Mouse (Mus musculus): Measurements from ENCODE around the gene Ndc80.
"Not testable (repeated sequence)": the region's sequence is repeated elsewhere in the genome, so short reads cannot be mapped to it uniquely, and the experiment has no call there.

Gene Ndc80

GRCm38 (mm10) chr17:71526711-71527564 is at the start of gene Ndc80:
Gene Ndc80 (minus strand): TSS chr17:71526857.
- peak; percentile 87 for DNase-seq

DNA sequence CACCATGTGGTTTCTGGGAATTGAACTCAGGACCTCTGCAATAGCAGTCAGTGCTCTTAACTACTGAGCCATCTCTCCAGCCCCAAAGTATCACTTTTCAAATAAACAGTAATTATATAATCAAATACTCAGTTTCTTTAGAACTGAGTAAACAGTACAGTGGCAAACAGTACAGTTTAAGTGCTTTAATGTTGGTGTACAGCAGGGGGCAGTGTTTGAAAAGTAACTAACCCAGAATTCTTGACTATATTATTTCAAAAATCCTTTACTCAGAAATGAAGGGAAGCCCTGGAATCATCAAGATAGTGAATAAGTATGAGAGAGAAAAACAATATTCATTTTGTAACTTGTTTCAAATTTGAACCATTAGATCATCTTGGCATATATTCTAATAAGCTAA is 35.0 kb upstream of the Ndc80 start:
- DNase-seq, result peak; percentile 27

GRCm38 (mm10) chr17:71552901-71553300 is 26.2 kb upstream of the Ndc80 start:
- DNase-seq, result no peak

DNA sequence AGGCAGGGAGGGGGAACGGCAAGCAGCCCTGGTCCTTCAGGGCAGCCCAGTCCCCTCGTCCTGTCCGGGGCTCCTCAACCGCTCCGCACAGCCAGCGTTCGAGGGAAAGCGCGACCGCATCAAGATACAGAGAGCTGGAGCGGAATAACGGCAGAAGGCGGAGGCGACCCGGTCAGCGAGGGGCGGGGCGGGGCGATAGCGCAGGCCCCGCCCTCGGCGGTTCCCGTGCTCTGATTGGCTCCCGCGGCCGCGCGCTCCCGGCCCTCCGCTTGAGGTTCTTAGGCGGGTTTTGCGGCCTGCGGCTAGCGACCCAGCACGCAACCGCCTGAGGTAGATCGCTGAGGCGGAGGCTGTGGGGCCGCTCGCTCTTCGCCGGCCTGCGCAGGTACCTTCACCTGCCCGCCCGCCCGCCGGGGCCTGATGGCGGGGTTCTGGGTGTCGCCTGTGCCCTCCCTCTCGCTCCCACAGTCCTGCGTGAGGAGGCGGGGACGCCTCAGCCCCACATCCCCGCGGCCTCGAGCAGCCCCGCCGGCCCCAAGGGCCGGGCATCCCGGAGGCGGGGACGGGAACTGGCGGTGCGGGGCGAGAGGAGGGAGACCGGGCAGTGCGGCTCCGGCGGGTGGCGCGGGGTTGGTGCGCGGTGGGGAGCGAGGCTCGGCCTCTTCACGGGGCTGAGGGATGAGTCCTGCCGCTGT is 25.2 kb upstream of the Ndc80 start, which contains the start of gene Spdya:
Spdya (plus strand) TSS at position 305 of the 695 bp plus-strand sequence.
- DNase-seq, result peak; percentile 81

DNA sequence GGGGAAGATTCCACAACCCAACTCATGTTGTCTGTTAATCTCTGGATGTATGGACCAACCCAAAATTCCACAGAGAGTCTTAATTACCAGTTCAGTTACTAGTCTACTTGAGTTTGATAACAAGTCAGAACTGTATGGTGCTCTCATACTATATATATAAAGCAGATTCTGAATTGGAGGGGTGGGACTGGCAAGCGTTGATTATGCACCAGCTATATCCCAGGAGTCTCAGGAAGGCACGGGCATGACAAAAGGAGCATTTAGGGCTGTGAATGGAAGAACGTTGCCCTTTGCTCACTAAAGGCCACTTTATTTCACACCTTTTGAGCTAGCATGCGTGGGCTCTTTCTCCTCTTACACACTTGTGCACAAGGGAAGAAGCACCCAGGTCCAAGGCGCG is 24.7 kb upstream of the Ndc80 start:
- DNase-seq, result no peak

DNA sequence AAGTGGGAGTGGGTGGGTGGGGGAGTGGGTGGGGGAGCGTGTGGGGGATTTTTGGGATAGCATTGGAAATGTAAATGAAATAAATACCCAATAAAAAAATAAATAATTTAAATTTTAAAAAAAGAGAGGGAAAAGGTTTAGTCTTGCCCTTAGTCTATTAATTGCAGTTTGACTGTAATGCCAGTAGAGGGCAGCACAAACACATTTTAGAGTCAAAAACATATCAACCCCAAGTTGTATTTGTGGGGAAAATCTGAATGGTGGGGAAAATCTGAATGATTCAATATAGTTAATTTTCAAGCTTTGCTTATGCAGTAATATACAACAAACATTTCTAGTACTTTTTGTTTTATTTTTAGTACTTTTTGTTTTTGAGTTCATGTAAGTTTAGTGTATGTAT is 21.9 kb upstream of the Ndc80 start:
- no peak for DNase-seq

DNA sequence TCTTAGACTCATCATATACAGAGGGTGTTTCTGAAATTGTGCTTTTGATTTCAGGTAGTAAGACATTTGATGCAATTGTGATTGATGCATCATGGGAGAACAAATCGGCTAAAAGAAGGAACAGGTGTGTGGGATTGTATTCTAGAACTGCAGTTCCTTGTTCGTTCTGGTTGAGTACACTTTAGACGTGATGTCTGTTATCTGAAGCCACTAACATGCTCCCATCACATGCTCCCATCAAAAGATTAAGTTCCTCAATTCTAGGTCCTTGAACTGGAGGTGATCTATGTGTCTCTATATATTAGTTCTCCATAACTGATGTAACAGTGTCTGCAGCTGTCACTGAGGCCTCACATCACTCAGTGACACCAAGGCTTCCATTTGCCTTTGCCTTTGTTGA is 10.5 kb upstream of the Ndc80 start:
- no peak for DNase-seq

DNA sequence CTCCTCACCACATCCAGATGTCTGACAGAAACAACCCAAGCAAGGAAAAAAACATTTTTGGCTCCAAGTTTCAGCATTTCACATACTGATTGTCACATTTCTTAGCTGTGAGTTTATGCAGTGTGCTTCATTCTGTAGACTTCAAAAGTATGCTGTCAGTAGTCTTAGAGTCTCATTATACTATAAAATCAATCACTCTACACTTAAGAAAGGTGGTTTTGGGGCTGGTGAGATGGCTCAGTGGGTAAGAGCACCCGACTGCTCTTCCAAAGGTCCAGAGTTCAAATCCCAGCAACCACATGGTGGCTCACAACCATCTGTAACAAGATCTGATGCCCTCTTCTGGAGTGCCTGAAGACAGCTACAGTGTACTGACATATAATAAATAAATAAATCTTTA is 8.9 kb upstream of the Ndc80 start:
- DNase-seq, result not testable (repeated sequence)

DNA sequence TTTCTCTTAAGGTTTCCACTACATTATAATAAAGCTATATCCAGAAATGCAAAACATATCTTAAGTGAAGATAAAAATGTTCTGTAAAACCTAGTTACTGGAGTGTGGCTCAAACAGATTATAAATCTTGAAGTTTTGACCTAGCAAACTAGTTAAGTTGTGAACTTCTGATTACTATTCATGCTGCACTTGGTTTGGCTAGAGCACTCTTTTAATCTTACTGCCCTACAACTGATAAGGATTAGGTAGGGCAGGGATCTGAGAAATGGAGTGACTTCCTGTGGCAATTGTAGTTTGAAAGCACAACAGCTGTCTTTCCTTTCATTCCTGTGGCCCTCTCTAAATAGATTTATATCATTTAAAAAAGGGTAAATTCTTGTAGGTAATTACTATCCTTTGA is 1.4 kb upstream of the Ndc80 start:
- DNase-seq, result no peak

- no peak for DNase-seq
Measured at GRCm38 (mm10) chr17:71526302-71526708, 352 bp downstream of the Ndc80 start.

DNA sequence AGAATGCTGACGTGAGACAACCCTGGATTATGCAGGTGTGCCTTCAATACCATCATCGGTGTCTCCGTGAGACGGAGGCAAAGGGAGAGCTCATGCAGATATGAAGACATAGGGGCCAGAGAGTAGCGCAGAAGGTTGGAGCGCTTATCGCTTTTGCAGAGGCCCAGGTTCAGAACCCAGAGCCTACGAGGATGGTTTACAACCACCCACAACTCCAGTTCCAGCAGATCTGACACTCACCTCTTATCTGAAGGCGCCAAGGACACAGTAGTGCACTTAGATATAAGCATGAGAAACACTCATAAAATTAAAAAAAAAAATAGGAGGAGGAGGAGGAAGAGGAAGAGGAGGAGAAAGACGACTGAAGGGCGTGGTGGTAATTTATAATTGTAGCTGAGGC is 16.4 kb downstream of the Ndc80 start:
- DNase-seq, result no peak

GRCm38 (mm10) chr17:71506832-71507231 is 19.8 kb downstream of the Ndc80 start:
- DNase-seq, result no peak

DNA sequence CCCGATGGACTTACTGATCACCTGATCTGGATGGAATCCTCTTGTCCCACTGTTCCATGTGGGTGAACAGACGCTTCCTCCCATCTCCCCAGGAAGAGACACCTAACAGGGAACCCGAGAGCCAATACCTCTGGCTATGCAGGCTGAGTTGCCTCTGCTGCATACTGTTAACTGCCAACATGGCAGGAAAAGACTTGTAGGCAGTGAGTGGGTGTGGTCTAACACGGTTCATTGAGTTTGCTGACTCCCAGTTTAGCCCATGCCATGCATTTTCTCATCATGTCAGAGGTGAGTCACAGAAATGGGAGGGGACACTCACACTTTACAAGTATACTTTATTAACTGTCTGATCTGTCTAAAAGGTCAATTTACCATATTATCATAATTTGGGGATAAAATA is 30.9 kb downstream of the Ndc80 start:
- no peak for DNase-seq

- no peak for DNase-seq
Measured at GRCm38 (mm10) chr17:71491332-71491686, 35.3 kb downstream of the Ndc80 start.

GRCm38 (mm10) chr17:71490666-71491331 is 35.9 kb downstream of the Ndc80 start:
- no peak for DNase-seq

- DNase-seq, result no peak
Measured at GRCm38 (mm10) chr17:71489703-71490461, 36.8 kb downstream of the Ndc80 start.

DNA sequence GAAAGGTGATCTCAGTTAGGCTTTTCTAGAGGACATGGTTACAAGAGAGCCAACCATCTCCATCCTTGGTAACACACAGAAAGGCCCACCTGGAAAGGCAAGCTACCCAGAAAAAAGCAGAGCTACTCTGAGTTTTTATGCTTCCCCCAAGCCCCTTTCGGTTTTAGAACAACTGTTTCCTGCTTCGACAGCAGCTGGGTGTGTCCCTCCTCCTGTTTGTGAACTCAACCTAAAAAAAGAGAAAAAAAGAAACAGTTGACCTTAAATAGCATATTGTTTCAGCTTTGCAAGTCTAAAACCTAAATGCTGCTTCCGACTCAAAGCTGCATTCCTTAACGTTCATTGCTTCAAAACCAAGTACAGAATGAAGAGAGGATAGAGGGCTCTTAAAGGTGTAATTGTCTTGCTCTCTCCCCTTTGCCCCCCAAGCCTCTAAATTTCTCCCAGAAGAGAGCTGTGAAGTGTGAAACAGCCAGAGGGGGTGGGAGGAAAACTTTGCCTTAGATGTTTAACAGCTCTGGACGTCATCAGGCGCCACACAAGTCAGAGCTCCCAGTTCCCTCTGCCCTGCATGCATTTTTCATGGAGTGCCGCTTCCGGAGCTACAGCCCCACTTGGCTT is 40.3 kb downstream of the Ndc80 start:
- no peak for DNase-seq

GRCm38 (mm10) chr17:71485791-71486230 is 40.8 kb downstream of the Ndc80 start:
- no peak for DNase-seq

- no peak for DNase-seq
Measured at GRCm38 (mm10) chr17:71484711-71485110, 41.9 kb downstream of the Ndc80 start.

DNA sequence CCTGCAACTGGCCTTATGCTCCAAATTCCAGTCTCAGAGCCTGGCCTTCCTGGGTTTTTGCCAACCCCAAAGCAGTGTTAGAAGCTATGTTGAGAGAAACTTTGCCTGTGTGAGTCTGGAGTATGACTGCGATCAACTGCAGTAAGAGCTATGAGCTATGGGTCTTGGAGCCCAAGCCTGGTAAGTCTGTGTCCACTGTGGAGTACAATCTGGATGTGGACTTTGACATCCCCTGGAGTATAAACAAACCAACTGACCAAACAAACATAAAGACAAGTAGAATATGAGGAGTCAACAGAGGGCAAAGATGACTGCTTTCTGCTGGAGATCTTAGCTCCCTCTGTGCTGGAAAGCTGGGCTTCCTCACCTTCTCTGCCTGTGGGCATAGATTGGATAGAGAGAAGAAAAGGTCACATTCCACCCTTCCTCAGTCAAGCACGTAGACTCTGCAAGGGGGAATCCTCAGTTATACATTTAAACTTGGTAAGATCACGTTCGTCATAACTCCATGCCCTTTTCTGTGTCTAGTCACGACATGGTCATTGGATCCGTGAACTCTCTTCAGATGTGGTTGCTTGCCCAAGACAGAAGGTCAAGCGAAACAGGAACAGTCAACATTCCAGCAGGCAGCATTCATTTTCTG is 43.1 kb downstream of the Ndc80 start:
- no peak for DNase-seq

GRCm38 (mm10) chr17:71479381-71479901 is 47.2 kb downstream of the Ndc80 start:
- no peak for DNase-seq

DNA sequence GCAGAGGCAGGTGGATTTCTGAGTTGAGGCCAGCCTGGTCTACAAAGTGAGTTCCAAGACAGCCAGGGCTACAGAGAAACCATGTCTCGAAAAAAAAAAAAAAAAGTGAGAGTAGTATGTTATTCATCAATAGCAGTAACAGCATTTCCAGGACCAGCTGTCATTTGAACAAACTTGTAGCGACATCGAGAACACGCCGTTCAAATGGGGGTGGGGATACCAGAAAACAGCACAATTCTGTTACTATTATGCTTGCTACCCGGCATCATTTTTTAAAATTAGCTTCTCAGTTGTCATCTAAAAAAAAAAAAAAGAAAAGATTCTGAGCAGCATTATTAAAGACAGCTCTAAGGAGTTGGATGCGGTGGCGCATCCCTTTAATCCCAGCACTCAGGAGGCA is 49.2 kb downstream of the Ndc80 start:
- DNase-seq, result no peak
